Mouse (Mus musculus): ENCODE results near the gene Ahr. TPM values are rescaled to one million over a fixed set of nuclear protein-coding genes. Genes with fewer than 3 reads are reported as not detected.

Gene Ahr
- 1.7 and 2.0 TPM in 2 replicates for polyA plus RNA-seq (2015; fragmentation: Nextera tagmentation; extraction: Ambion mirVana)

DNA sequence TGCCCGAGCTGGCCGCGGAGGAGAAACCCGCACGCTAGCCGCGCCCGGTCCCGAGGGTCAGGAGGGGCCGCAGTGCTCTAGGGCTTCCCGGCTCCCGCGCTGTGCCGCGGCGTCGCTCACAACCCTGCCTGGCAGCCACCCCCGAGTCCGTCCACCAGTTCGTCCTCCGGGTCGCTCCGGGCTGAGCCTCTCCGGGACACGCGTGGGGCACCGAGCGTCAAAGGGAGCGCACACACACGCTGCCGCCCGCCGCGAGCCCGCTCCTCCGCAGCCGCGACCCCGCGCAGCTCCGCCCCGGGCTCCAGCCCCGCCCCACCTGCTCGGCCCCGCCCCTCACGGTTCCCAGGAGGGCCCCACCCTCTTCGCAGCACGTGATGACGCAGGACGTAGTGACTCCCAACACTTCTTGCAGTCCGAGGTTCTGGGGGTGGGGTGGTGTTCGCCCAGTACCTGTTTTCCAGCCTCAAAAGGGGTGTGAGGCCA, at the start of gene Ahr:
Ahr (minus strand) TSS at position 285 of the 483 bp plus-strand sequence.
- WGBS (ENCODE audit: insufficient replicate concordance), result under 1% methylated on average over 52 of the region's 52 CpGs
- peaks cover 17% of the 10 kb centered on the region for H3K4me1 ChIP-seq (replicated peaks)
- ATAC-seq (ENCODE audit: low read depth) (peak; percentile 96), DNase-seq (peak; percentile 73)
- no peaks in the 10 kb centered on the region for H3K27me3 ChIP-seq
- peak within 1 kb of the TSS; percentile 79 for H3K9ac ChIP-seq
- no peaks in the 10 kb centered on the region for H3K36me3 ChIP-seq
- peak within 1 kb of the TSS; percentile 98 for H3K4me2 ChIP-seq
- no peak within 1 kb of the TSS; the same call in 1 of the 2 replicates for H3K27ac ChIP-seq
- H3K4me3 ChIP-seq (replicated peaks), result peak within 1 kb of the TSS; percentile 80
- H3K9me3 ChIP-seq (replicated peaks), result no peaks in the 10 kb centered on the region

DNA sequence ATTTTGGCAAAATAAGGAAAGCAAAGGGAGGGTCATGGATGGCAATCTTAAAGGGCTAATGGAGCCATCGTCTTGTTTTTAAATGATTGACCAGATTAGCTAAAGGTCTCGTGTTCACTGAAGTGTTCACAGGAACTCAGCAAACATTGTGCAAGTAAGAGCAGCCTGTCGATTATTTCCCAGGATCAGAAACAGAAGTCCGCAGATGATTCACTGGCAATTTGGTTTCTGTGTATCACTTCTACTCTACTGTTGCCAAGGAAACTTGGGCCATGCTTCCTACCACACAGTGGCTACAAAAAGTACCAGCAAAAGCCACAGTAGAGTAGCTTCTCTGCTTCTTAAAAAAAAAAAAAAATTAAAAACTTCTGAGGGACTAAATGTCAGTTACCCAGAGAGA, 44.0 kb upstream of the Ahr start:
- DNase-seq (no peak), ATAC-seq (ENCODE audit: low read depth) (no peak)
- WGBS (ENCODE audit: insufficient replicate concordance), result 53% methylated on average over 4 of the region's 4 CpGs
- no peak overlapping the region for H3K4me2 ChIP-seq
- no peaks in the 10 kb centered on the region for H3K36me3 ChIP-seq
- no peaks in the 10 kb centered on the region for H3K4me1 ChIP-seq (replicated peaks)
- H3K9ac ChIP-seq, result no peak overlapping the region
- no peaks in the 10 kb centered on the region for H3K27me3 ChIP-seq
- H3K4me3 ChIP-seq (replicated peaks), result no peak overlapping the region
- H3K27ac ChIP-seq, result no peak overlapping the region
- no peaks in the 10 kb centered on the region for H3K9me3 ChIP-seq (replicated peaks)

DNA sequence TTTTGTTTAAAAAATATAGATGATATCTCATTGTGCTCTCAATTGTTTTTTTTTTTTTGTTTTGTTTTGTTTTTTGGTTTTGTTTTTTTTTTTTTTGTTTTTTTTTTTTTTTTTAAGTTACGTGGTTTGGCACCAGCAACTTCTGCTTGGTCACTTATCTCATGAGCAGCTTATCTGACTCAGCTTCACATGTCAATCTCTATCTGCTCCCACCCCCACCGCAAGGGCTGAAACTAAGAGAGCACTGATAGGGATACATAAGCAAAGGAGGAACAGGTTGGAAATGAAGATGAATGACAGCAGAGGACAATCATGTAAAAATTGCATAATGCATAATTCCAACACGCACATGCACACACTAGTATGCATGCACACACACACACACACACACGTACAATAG, 41.3 kb upstream of the Ahr start:
- no peaks in the 10 kb centered on the region for H3K9me3 ChIP-seq (replicated peaks)
- H3K36me3 ChIP-seq, result no peaks in the 10 kb centered on the region
- DNase-seq (no peak), ATAC-seq (ENCODE audit: low read depth) (no peak)
- 31% methylated on average over 4 of the region's 4 CpGs for WGBS (ENCODE audit: insufficient replicate concordance)
- no peak overlapping the region for H3K4me2 ChIP-seq
- H3K9ac ChIP-seq, result no peak overlapping the region
- no peaks in the 10 kb centered on the region for H3K27me3 ChIP-seq
- H3K4me3 ChIP-seq (replicated peaks), result no peak overlapping the region
- no peaks in the 10 kb centered on the region for H3K4me1 ChIP-seq (replicated peaks)
- no peak overlapping the region for H3K27ac ChIP-seq

DNA sequence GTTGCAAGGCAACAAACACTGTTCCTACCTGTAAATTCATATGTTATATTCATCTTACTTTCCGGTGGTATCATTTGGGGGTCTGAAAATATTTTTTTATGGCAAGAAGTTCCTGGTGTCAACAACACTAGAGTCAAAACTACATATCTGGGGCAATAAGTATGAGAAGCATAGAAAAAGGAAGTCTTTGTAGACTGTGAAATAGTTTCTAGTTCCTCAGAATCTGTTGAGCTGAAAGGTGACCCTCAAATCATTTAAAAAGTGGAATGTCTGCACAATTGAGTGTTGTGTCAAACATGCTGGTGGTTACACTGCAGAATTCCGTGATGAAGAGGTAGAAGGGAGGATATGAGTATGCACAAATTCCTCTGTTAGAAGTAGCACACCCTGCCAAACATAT, 38.9 kb upstream of the Ahr start:
- Histone ChIP-seq H3K9me3 (replicated peaks) (no peaks in the 10 kb centered on the region), H3K4me2 (no peak overlapping the region), H3K27me3 (no peaks in the 10 kb centered on the region), H3K4me3 (replicated peaks) (no peak overlapping the region), H3K9ac (no peak overlapping the region), H3K4me1 (replicated peaks) (no peaks in the 10 kb centered on the region), H3K27ac (no peak overlapping the region), H3K36me3 (no peaks in the 10 kb centered on the region)
- WGBS (ENCODE audit: insufficient replicate concordance), result 27% methylated on average over 2 of the region's 2 CpGs
- DNase-seq, result no peak
- ATAC-seq (ENCODE audit: low read depth), result no peak

DNA sequence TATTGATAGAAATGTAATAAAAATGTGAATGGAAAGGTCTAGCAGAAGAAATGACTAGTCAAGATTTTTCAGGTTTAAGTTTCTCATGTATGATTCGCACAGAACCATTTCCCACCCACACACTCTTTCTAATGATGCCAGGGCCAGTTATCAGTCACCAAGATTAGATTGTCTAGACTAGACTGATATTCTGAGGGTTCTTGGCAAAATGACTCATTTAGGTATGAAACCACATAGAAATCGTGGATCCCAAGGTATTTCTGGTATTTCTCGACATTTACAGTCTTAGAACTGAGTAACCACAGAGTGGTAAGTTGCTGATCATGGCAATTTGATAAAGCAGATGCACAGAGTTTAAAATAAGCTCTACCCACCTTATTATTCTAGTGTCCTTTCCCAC, 28.0 kb upstream of the Ahr start:
- Histone ChIP-seq H3K27me3 (no peaks in the 10 kb centered on the region), H3K9me3 (replicated peaks) (no peaks in the 10 kb centered on the region), H3K27ac (no peak overlapping the region), H3K9ac (no peak overlapping the region), H3K4me2 (no peak overlapping the region), H3K4me1 (replicated peaks) (no peaks in the 10 kb centered on the region), H3K36me3 (no peaks in the 10 kb centered on the region), H3K4me3 (replicated peaks) (no peak overlapping the region)
- no peak for DNase-seq
- no peak for ATAC-seq (ENCODE audit: low read depth)
- 49% methylated on average over 3 of the region's 3 CpGs for WGBS (ENCODE audit: insufficient replicate concordance)

DNA sequence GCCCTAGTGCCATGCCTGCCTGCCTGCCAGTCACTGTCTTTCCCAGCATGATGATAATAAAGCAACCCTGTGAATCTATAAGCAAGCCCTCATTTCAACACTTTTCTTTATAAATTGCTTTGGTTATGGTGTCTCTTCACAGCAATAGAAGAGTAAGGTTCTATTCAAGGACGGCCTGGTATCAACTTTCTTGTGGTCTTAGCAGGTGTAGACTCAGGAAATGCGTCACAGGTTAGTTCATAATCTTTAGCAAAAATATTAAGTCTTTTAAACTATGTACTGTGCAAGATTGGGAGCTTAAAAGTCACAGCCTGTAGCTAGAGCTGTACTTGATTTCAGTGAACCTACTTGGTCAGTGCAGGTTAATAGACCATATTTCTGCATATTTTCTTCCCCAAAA, 24.0 kb upstream of the Ahr start:
- DNase-seq (no peak), ATAC-seq (ENCODE audit: low read depth) (no peak)
- H3K9ac ChIP-seq, result no peak overlapping the region
- H3K4me1 ChIP-seq (replicated peaks), result no peaks in the 10 kb centered on the region
- no peaks in the 10 kb centered on the region for H3K27me3 ChIP-seq
- WGBS (ENCODE audit: insufficient replicate concordance), result 59% methylated on average over 2 of the region's 2 CpGs
- H3K4me2 ChIP-seq, result no peak overlapping the region
- no peak overlapping the region for H3K4me3 ChIP-seq (replicated peaks)
- no peak overlapping the region for H3K27ac ChIP-seq
- no peaks in the 10 kb centered on the region for H3K9me3 ChIP-seq (replicated peaks)
- no peaks in the 10 kb centered on the region for H3K36me3 ChIP-seq

DNA sequence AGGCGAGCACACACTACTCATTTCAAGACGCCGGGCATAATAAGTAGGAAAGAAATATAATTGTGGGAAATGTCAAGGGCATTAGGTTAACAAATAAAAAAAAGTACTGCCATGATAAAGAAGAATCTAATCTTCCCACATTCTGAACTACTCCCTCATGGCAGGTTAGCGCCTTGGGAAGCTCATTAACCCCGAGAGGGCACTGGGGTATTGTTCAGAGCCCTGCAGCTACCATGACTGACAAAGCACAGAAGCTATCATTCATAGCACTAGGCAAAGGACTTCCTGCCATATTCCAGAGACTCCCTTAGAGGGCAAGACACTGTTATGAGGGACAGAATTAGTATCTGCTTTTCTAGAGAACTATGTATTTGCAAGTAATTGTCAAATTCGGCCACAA, 21.1 kb upstream of the Ahr start:
- Histone ChIP-seq H3K27me3 (no peaks in the 10 kb centered on the region), H3K4me3 (replicated peaks) (no peak overlapping the region), H3K36me3 (no peaks in the 10 kb centered on the region), H3K9ac (no peak overlapping the region), H3K9me3 (replicated peaks) (no peaks in the 10 kb centered on the region), H3K4me1 (replicated peaks) (no peaks in the 10 kb centered on the region), H3K4me2 (no peak overlapping the region), H3K27ac (no peak overlapping the region)
- no peak for DNase-seq
- 66% methylated on average over 6 of the region's 6 CpGs for WGBS (ENCODE audit: insufficient replicate concordance)
- peak; percentile 48; the same call in 1 of the 2 replicates for ATAC-seq (ENCODE audit: low read depth)

DNA sequence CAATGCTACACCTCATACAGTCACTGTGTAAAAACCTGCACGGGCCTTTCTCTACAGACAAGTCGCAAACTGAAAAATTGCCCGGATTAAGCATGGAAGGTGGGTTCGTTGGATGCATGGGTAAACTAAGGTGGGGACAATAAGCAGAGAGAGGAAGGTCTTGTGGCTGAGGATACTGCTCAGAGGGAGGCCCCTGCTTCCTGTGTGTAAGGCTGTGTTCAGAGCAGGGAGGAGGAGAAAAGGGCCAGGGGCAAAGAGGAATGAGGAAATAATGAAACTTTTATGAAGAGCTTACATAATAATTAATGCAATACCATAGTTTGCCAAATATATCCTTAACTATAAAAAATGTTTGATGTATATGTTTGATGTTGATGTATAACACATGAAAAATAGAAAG, 19.5 kb upstream of the Ahr start:
- Histone ChIP-seq H3K27ac (no peak overlapping the region), H3K36me3 (no peaks in the 10 kb centered on the region), H3K4me3 (replicated peaks) (no peak overlapping the region), H3K9me3 (replicated peaks) (no peaks in the 10 kb centered on the region), H3K27me3 (no peaks in the 10 kb centered on the region), H3K9ac (no peak overlapping the region), H3K4me1 (replicated peaks) (no peaks in the 10 kb centered on the region), H3K4me2 (no peak overlapping the region)
- ATAC-seq (ENCODE audit: low read depth), result no peak
- no peak for DNase-seq
- WGBS (ENCODE audit: insufficient replicate concordance), result 35% methylated on average over 4 of the region's 4 CpGs

DNA sequence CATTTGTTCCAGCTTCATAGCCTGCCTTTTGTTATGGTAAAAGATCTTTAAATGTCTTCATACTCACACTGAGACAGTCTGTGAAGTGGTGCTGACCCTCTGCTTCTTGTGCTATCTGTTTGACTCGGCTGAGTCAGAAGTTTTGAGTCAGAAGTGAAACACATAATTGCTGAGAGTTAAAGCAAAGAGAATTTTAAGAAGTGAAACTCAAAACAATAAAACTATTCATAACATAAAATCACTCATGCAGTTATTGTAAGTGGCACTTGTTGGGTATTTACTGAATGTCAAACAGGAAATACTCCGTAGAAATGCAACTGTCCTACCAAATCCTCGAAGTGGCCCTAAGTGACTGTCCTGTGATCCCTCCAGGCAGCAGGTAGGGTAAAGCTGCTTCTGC, 18.3 kb upstream of the Ahr start:
- ATAC-seq (ENCODE audit: low read depth) (no peak), DNase-seq (no peak)
- H3K9me3 ChIP-seq (replicated peaks), result no peaks in the 10 kb centered on the region
- no peaks in the 10 kb centered on the region for H3K4me1 ChIP-seq (replicated peaks)
- H3K9ac ChIP-seq, result no peak overlapping the region
- no peak overlapping the region for H3K4me3 ChIP-seq (replicated peaks)
- no peaks in the 10 kb centered on the region for H3K27me3 ChIP-seq
- WGBS (ENCODE audit: insufficient replicate concordance), result 54% methylated on average over 3 of the region's 3 CpGs
- H3K36me3 ChIP-seq, result no peaks in the 10 kb centered on the region
- H3K4me2 ChIP-seq, result no peak overlapping the region
- no peak overlapping the region for H3K27ac ChIP-seq

DNA sequence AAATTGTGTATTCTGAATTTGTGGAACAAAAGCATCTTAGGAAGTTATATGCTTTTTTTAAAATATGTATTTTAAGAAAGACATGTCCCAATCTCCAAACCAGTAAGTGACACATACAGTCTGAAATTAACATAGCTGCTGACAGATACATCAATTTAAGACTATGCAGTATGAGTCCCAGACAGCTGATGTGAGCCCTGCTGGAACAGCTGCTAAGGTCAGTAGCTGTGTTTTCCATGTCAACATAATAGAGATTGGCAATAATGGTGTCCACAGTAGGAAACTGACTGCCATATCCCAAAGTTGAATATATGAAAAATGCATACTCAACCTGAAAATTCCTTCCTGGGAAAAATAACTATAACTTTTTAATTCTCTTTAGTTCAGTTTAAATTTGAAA, 15.5 kb upstream of the Ahr start:
- no peaks in the 10 kb centered on the region for H3K4me1 ChIP-seq (replicated peaks)
- no peaks in the 10 kb centered on the region for H3K36me3 ChIP-seq
- H3K9me3 ChIP-seq (replicated peaks), result no peaks in the 10 kb centered on the region
- no peak overlapping the region for H3K4me3 ChIP-seq (replicated peaks)
- DNase-seq (no peak), ATAC-seq (ENCODE audit: low read depth) (no peak)
- H3K9ac ChIP-seq, result no peak overlapping the region
- H3K27ac ChIP-seq, result no peak overlapping the region
- no peaks in the 10 kb centered on the region for H3K27me3 ChIP-seq
- no peak overlapping the region for H3K4me2 ChIP-seq

DNA sequence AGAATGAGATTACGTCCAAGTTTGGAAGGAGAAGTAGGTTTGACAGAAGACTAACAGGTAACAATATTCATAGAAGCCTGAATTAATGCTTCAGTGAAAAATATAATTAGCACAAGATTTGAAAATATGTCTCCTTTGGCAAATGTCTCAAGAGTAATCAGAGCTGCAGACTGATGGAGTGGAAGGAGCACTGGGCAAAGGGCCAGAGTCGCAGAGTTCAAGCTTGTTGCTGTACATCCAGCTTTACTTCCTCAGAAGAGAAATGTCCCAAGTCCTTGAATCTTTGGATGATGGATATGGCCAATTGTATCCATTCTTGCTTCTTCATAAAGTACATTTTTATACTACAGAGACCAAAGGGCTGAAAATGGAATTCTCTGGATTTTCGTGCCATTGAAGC, 8.0 kb upstream of the Ahr start:
- Histone ChIP-seq H3K4me2 (no peak overlapping the region), H3K27me3 (no peaks in the 10 kb centered on the region), H3K4me3 (replicated peaks) (no peak overlapping the region), H3K9me3 (replicated peaks) (no peaks in the 10 kb centered on the region), H3K27ac (no peak overlapping the region), H3K4me1 (replicated peaks) (no peaks in the 10 kb centered on the region), H3K9ac (no peak overlapping the region), H3K36me3 (no peaks in the 10 kb centered on the region)
- DNase-seq, result no peak
- 70% methylated on average over 3 of the region's 3 CpGs for WGBS (ENCODE audit: insufficient replicate concordance)
- no peak for ATAC-seq (ENCODE audit: low read depth)

DNA sequence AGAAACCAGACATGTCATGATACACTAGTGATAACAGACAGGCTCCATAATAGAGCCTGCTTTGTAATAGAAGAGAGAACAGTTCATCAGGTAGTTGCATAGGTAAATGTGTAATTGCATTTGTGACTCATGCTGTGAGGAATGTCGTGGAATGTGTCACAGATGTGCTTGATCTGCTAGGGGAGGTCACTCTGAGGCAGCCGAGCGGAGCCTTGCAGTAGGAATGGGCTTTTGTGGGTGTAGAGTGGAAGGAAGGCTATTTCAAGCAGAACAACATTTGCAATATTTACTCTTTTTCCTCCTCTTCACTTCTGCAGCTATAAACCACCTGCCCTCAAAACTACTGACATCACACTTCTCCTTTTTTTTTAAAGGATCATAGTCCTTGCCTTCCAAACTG, 4.0 kb upstream of the Ahr start:
- no peak for DNase-seq
- no peak overlapping the region for H3K4me3 ChIP-seq (replicated peaks)
- no peaks in the 10 kb centered on the region for H3K36me3 ChIP-seq
- no peak overlapping the region for H3K9ac ChIP-seq
- H3K27ac ChIP-seq, result no peak overlapping the region
- H3K9me3 ChIP-seq (replicated peaks), result no peaks in the 10 kb centered on the region
- ATAC-seq (ENCODE audit: low read depth), result no peak
- H3K4me2 ChIP-seq, result no peak overlapping the region
- WGBS (ENCODE audit: insufficient replicate concordance), result 46% methylated on average over 3 of the region's 3 CpGs
- H3K4me1 ChIP-seq (replicated peaks), result peaks cover 13% of the 10 kb centered on the region
- no peaks in the 10 kb centered on the region for H3K27me3 ChIP-seq
